Mouse (Mus musculus): Measurements from ENCODE around the gene Herc4.

The Herc4 gene

DNA sequence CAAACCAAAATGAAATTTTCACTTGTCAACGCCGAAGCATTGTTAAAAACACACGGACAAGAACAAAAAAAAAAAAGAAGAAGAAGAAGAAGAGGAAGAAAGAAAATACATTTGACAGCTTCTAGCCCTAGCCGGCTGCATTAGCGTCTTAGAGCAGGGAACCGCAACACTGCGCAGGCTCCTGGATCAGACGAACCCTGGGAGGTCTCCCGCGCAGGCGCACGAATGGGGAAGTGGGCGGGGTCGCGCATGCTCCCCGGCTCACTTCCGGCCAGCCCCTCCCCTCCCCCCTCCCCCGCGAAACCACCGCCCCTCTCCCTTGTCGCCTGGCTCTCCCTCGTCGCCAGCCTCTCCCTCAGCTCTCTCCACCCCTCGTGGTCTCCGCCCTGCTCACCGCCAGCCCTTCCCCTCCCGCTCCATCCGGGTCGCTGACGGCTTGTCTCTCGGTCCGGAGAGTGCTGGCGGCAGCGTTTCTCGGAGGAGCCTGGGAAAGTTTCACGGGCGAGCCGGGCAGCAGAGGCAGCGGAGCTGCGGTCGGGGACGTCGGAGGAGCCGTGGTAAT lies at the start of gene Herc4:
Gene Herc4, plus strand, starts transcription at position 318 of the 562 bp plus-strand sequence.
- peak; percentile 93 to 96 for DNase-seq (ENCODE audit: low spot score in 2 of 2)

- no peak for DNase-seq (ENCODE audit: low spot score in 2 of 2)
Measured at GRCm38 (mm10) chr10:63199008-63199407, 44.6 kb upstream of the Herc4 start.

GRCm38 (mm10) chr10:63201534-63201933 lies 42.1 kb upstream of the Herc4 start:
- no peak for DNase-seq (ENCODE audit: low spot score in 2 of 2)

DNA sequence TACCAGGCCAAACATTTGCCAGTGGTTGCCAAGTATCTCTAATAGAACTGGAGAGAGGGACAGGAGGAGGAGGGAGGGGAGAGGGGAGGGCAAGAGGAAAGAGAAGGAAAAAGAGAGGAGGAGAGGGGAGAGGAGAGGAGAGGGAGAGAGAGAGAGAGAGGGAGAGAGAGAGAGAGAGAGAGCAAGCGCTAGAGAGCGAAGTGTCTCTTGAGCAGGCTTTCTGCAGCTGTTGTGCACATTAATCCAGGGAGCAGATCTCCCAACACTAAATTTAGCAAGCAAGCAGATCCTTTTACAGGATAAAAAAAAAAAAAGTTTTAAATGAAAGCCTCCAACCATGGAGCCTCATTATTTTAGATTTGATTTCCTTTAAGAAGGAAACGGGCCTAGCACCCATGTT lies 40.6 kb upstream of the Herc4 start:
- no peak for DNase-seq (ENCODE audit: low spot score in 2 of 2)

DNA sequence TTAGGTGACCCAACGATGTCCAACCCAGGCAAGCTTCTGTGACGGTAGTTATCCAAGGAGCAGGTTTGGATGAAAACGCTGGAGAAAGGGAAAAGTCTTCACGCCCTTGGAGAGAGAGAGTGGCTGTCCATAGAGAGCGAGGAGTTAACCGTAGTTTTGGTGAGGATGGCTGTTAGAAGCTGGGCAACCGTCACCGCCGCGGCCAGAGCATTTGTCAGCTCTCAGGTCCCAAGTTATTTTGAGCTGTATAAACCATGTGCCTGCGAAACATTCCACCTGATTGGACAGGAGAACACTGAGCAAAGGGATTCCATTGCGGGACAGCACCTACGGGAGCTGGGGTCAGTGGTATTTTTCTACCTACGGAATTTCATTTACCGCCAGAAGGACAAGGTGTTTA lies 39.9 kb upstream of the Herc4 start, which contains the start of gene Mypn:
Gene Mypn, minus strand, starts transcription at position 225 of the 400 bp plus-strand sequence.
- DNase-seq (ENCODE audit: low spot score in 2 of 2) = peak; percentile 39 to 59

DNA sequence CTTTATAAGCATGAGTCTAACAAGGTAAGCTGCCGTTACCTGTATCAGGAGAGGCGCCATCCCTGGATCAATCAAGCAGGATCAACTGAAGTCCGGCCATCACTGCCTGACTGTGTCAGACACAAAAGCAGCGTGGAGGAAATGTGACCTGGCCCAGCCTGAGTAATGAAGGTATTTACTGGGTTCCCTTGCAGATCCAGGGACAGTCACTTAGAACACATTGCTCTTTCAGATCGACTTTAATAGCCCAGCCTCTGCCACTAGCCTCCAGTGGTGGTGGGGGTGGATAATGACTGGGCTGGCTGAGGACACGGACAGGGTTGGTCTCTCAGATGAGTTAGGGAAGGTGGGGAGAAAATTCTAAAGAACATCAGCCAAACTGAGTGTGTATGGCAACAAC lies 34.7 kb upstream of the Herc4 start:
- DNase-seq (ENCODE audit: low spot score in 2 of 2) = no peak

DNA sequence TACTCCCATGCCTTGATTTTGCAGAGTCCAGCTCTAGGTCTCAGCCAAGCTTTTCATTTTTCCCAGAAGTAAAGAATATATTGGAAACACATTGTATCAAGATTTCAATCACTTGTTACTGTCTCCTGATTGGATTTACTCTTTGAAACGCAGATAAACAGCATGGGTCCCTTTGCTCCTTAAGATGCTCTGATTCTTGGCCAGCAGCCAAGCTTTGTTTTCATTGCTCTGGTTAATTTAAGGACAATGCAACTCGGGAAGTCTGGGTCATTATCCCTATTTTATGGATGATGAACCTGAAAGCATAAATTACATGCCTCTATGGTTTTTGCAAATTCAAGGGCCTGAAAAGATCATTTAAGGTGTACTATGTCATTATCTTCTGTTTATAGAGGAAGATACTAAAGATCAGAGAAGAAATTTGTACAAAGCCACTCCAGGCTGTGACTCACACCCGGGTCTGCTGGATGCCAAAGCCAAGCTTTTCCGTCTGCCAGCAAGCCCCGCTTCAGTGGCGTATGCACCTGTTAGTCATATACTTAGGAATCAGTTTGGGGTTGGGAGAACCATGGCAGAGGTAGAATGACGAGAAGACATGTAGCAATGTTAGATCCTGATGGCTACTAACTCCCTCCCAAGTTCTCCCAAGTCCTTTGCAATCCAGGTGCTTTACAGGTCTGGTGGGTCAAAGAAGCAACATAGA lies 22.4 kb upstream of the Herc4 start:
- no peak for DNase-seq (ENCODE audit: low spot score in 2 of 2)

- no peak for DNase-seq (ENCODE audit: low spot score in 2 of 2)
Measured at GRCm38 (mm10) chr10:63224341-63224740, 19.3 kb upstream of the Herc4 start.

- DNase-seq (ENCODE audit: low spot score in 2 of 2) = no peak
Measured at GRCm38 (mm10) chr10:63230266-63230665, 13.3 kb upstream of the Herc4 start.

GRCm38 (mm10) chr10:63230854-63231253 lies 12.8 kb upstream of the Herc4 start:
- DNase-seq (ENCODE audit: low spot score in 2 of 2) = peak; percentile 41

GRCm38 (mm10) chr10:63231630-63232029 lies 12.0 kb upstream of the Herc4 start:
- DNase-seq (ENCODE audit: low spot score in 2 of 2) = no peak

- no peak for DNase-seq (ENCODE audit: low spot score in 2 of 2)
Measured at GRCm38 (mm10) chr10:63234133-63234532, 9.5 kb upstream of the Herc4 start.

GRCm38 (mm10) chr10:63235889-63236288 lies 7.7 kb upstream of the Herc4 start:
- DNase-seq (ENCODE audit: low spot score in 2 of 2) = no peak

- DNase-seq (ENCODE audit: low spot score in 2 of 2) = no peak
Measured at GRCm38 (mm10) chr10:63236663-63237062, 6.9 kb upstream of the Herc4 start.

DNA sequence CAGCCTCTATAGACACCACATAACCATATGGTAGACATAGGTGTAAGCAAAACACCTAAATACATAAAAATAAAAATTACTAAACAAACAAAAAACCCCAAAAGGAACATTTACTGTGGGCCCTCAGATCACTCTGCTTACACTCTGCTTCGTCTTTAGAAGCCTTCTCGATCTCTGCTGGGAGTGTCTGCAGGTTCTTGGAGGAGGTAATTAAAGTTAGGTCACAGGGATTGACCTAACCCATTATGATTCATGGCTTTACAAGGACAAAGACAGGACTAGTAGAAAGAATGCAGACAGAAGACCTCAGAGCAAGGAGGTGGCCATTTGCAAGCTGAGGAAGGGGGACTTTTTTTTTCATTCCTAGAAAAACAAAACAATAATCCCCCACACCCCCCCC lies 6.4 kb upstream of the Herc4 start:
- no peak for DNase-seq (ENCODE audit: low spot score in 2 of 2)

DNA sequence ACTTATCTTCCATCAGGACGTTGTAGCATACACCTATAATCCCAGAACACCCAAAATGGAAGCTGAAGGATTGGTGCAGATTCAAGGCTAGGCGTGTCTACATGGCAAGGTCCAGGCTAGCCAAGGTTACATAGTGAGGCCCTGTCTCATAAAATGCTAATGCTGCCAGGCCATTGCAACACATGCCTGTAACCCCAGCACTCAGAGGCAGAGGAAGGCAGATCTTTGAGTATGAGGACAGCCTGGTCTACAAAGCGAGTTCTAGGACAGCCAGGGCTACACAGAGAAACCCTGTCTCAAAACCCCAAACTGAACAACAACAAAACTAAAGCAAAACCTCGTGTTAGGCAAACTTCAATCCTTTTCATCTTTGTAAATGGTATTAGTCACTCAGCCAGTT lies 5.5 kb upstream of the Herc4 start:
- DNase-seq (ENCODE audit: low spot score in 2 of 2) = no peak

DNA sequence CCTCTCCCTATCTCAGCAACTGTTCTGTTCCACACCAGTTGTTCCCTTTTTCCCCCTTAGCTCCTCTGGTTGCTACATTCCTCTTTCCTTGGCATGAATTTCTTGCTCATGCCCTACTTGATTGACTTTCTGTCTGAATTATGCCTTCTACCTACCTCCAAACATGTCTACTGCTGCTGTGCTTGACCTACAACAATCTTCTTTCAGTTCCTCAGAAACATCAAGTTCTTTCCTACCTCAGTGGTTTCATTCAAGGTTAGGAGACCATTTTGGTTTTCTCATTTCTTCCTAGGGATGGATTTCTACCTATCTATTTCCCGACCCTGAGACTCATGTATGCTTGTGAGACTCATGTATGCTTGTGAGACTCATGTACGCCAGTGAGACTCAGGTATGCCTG lies 3.8 kb upstream of the Herc4 start:
- DNase-seq (ENCODE audit: low spot score in 2 of 2) = no peak

DNA sequence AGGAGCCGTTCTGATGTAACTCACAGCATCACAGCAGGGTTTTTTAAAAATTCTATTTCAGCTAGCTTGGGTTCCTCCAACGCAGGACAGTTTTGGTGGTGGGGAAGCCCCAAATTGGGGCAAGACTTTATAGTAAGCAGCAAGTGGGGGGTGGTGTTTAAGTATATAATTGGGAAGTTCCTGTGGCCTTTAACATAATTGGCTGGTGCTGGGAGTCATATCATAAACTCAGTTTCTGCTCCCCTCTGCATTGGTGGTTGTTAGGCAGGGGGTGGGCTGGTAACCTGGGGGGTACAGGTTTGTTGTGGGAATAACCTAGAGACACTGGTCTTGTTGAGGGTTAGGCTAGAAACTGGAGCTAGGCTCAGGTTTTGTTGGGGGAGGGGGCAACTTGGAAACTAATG lies 2.7 kb upstream of the Herc4 start:
- DNase-seq (ENCODE audit: low spot score in 2 of 2) = no peak

DNA sequence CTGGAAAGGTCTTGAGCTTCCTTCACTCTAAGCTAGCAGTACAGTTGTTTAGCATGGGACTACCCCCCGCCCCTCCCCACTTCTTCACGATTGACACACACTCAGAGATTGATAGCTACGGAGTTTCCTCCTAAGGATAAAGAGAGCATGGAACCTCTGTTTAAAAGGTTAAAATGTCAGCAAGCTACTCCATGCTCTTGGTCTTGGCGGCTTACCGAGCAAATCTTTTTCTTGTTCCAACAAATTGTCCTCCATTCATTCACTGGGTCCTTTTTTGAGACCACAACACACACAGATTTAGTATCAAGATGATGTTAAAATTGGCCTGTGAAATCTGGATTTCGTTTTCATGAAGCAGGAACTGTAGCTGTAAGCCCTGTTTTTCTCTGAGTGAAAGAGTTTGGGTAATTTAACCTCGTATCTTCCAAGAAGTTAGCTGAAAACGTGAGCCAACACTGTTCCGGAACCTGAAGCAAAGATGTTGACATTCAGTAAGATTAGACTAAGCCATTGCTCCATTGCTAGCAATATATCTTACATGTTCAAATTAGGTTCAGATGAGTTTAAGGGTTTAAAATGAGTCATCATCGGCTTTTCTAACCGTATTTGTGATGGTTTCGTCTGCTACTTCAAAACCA lies 693 bp upstream of the Herc4 start:
- DNase-seq (ENCODE audit: low spot score in 2 of 2) = no peak

GRCm38 (mm10) chr10:63244055-63244671 lies 553 bp downstream of the Herc4 start:
- DNase-seq (ENCODE audit: low spot score in 2 of 2) = no peak

DNA sequence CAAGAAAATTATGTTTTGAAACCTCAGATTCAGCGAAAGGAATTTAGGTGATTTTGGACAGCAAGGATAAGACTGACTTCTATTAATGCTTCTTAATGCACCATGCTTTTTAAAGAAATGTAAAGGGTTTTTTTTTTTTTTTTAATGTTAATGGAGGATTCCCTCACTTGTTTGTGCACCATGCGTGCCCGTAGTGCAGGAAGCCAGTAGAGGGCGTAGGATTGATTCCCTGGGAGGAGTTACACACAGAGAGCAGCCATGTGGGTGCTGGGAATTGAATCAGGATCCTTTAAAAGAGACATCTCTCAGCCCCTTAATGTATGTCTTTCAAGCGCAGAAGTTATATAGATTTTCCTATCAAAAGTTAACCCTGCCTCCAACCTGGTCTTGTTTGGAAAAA lies 1.1 kb downstream of the Herc4 start:
- no peak for DNase-seq (ENCODE audit: low spot score in 2 of 2)

- DNase-seq (ENCODE audit: low spot score in 2 of 2) = no peak
Measured at GRCm38 (mm10) chr10:63245846-63246245, 2.2 kb downstream of the Herc4 start.

- no peak for DNase-seq (ENCODE audit: low spot score in 2 of 2)
Measured at GRCm38 (mm10) chr10:63247457-63247856, 3.8 kb downstream of the Herc4 start.

Measured in heart, adult 9 months (tissue).